Mouse (Mus musculus) stomach, embryonic 14.5 days (tissue): ENCODE results near the gene Adarb2. TPM values are rescaled to one million over a fixed set of nuclear protein-coding genes. Genes with fewer than 3 reads are reported as not detected.

ENCODE experiments used
- ATAC-seq: fragments of 200-750 bp; cut with Nextera tagmentation; 2 replicates; pipeline ENCODE4 v1.8.0; 2017; ENCODE audit warnings: low read depth, moderate TSS enrichment; ENCODE audit not compliant: insufficient number of reproducible peaks, insufficient read depth, low FRiP score
- H3K27ac ChIP-seq: fragments of 300-500 bp; sonication (generic); 2 replicates; pipeline ENCODE4 v1.5.1; 2014; ENCODE audit warnings: mild to moderate bottlenecking, low read length, moderate library complexity, mixed read lengths
- H3K27me3 ChIP-seq: fragments of 300-500 bp; sonication (generic); 2 replicates; pipeline ENCODE4 v1.6.1; 2014; ENCODE audit warnings: low read length, control low read depth, mixed read lengths; ENCODE audit not compliant: control insufficient read depth, insufficient read depth
- H3K36me3 ChIP-seq: fragments of 300-500 bp; sonication (generic); 2 replicates; pipeline ENCODE4 v1.6.1; 2014; ENCODE audit warnings: mild to moderate bottlenecking, control low read depth, low read length, moderate library complexity, mixed read lengths; ENCODE audit not compliant: control insufficient read depth, insufficient read depth
- H3K4me1 ChIP-seq: fragments of 300-500 bp; sonication (generic); 2 replicates; pipeline ENCODE4 v1.6.1; 2014; ENCODE audit warnings: low read length, control low read depth, mixed read lengths; ENCODE audit not compliant: control insufficient read depth, insufficient read depth
- H3K4me2 ChIP-seq: fragments of 300-500 bp; sonication (generic); replicated peaks from 2 replicates; pipeline ENCODE4 v1.6.1; 2014; ENCODE audit warnings: low read depth, low read length, control low read depth
- H3K4me3 ChIP-seq: fragments of 300-500 bp; sonication (generic); 2 replicates; pipeline ENCODE4 v1.5.1; 2014; ENCODE audit warnings: low read depth, low read length, control low read depth
- H3K9ac ChIP-seq: fragments of 300-500 bp; sonication (generic); replicated peaks from 2 replicates; pipeline ENCODE4 v1.6.1; 2014; ENCODE audit warnings: low read depth, mild to moderate bottlenecking, control low read depth, low read length, moderate library complexity, mixed read lengths
- H3K9me3 ChIP-seq: fragments of 300-500 bp; sonication (generic); 2 replicates; pipeline ENCODE4 v1.6.1; 2016; ENCODE audit warnings: low read depth, low read length, control low read depth; ENCODE audit not compliant: control insufficient read depth
- WGBS: fragments of 180-500 bp; shearing (Covaris S2); extraction: QIAGEN DNeasy Blood & Tissue Kit; methylation state at CpG from one replicate; pipeline ENCODE4 v1.1.7; 2014; 5-methylcytosine and 5-hydroxymethylcytosine counted together
- polyA plus RNA-seq: library from polyadenylated mRNA; unstranded; fragments of >200 nt; fragmentation: Nextera tagmentation; extraction: Ambion mirVana; gene quantifications from 2 replicates; pipeline ENCODE4 v1.2.1, GENCODE M21; 2014

Gene Adarb2
- polyA plus RNA-seq, 1 experiment from 2014 or later = 1.3 TPM

- H3K9ac ChIP-seq = no peak overlapping the region
- no peak for ATAC-seq
- 67% methylated on average over 5 of the region's 5 CpGs for WGBS
- H3K4me3 ChIP-seq = no peak overlapping the region
- no peak overlapping the region for H3K4me2 ChIP-seq
- no peaks in the 10 kb centered on the region for H3K9me3 ChIP-seq
- no peaks in the 10 kb centered on the region for H3K27me3 ChIP-seq
- no peak overlapping the region for H3K27ac ChIP-seq
- H3K4me1 ChIP-seq = no peaks in the 10 kb centered on the region
- H3K36me3 ChIP-seq = no peaks in the 10 kb centered on the region
These were observed 534.6 kb downstream of the Adarb2 start for GRCm38 (mm10) chr13:8737139-8737865.

DNA sequence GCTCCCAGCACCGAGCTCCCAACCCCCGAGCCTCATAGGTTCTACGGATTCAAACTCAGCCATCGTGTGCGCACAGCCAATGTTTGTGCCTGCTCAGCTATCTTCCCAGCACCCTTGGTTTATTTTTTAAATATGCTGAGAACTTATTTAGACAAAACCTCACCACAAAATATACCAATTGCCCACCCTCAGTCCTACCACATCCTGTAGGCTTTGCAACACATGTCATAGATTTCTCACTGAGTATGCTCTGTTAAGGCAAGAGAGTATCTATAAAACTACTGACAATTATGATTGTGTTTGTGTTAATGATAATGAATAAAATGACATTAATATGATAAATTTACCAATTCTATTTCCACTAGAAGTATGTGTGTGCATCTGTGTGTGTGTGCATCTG is 540.1 kb downstream of the Adarb2 start:
- Histone ChIP-seq H3K4me1 (no peaks in the 10 kb centered on the region), H3K9ac (no peak overlapping the region), H3K27me3 (no peaks in the 10 kb centered on the region), H3K4me3 (no peak overlapping the region), H3K36me3 (no peaks in the 10 kb centered on the region), H3K4me2 (no peak overlapping the region), H3K9me3 (no peaks in the 10 kb centered on the region), H3K27ac (no peak overlapping the region)
- ATAC-seq = no peak
- WGBS = 88% methylated on average over 5 of the region's 5 CpGs

GRCm38 (mm10) chr13:8744565-8744964 is 541.9 kb downstream of the Adarb2 start:
- no peaks in the 10 kb centered on the region for H3K27me3 ChIP-seq
- ATAC-seq = no peak
- 59% methylated on average over 3 of the region's 3 CpGs for WGBS

GRCm38 (mm10) chr13:8745596-8745995 is 542.9 kb downstream of the Adarb2 start:
- ATAC-seq = no peak
- 57% methylated on average over 4 of the region's 4 CpGs for WGBS

More at GRCm38 (mm10) chr13:8744565-8744964, 541.9 kb downstream of the Adarb2 start:
- H3K4me3 ChIP-seq = no peak overlapping the region
- H3K36me3 ChIP-seq = no peaks in the 10 kb centered on the region
- H3K4me2 ChIP-seq = no peak overlapping the region
- H3K27ac ChIP-seq = no peak overlapping the region
- no peaks in the 10 kb centered on the region for H3K4me1 ChIP-seq
- no peak overlapping the region for H3K9ac ChIP-seq
- no peaks in the 10 kb centered on the region for H3K9me3 ChIP-seq

DNA sequence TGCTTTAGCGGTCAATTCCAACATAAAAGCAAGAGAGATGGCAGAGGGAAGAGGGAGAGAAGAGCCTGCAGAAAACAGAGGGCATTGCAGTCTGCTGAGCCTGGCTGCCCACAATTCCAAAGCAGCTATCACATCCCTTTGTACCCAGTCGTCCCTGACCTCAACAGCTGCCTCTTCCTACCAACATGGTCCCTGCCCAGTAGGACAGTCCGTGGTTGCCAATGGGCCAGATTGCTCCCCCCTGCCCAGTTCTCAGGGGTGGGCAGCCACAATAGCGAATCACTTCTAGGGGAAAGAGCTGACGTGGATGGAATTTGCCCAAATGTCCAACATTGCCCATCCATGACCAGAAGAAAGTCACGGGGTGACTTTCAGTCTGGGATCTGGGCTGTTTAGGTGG is 546.8 kb downstream of the Adarb2 start:
- 86% methylated on average over 6 of the region's 6 CpGs for WGBS
- H3K36me3 ChIP-seq = no peaks in the 10 kb centered on the region
- no peak for ATAC-seq

More at GRCm38 (mm10) chr13:8745596-8745995, 542.9 kb downstream of the Adarb2 start:
- no peak overlapping the region for H3K4me3 ChIP-seq
- no peaks in the 10 kb centered on the region for H3K36me3 ChIP-seq
- H3K4me2 ChIP-seq = no peak overlapping the region
- no peaks in the 10 kb centered on the region for H3K4me1 ChIP-seq
- H3K9me3 ChIP-seq = no peaks in the 10 kb centered on the region
- no peak overlapping the region for H3K9ac ChIP-seq
- no peak overlapping the region for H3K27ac ChIP-seq
- H3K27me3 ChIP-seq = no peaks in the 10 kb centered on the region

DNA sequence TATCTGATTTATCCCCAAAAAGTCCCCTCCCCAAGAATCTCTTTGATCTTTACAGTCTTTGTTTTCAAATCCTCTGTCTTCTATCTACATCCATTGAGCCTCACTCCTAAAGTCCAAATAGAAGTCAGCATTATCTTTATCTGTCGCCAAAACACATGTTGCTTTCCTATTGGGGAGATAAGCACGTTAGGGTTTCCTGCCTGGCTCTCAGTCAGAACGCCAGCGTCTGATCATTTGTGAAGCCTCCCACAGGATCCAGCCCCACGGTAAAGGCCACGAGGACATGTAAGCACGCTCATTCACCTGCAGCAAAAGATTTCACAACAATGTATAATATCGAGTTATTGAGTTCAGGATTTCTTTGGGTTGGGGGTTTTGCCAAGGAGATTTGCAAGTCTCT is 558.3 kb downstream of the Adarb2 start:
- H3K27me3 ChIP-seq = no peaks in the 10 kb centered on the region
- H3K9me3 ChIP-seq = no peaks in the 10 kb centered on the region
- no peak overlapping the region for H3K4me3 ChIP-seq
- WGBS = 49% methylated on average over 8 of the region's 8 CpGs
- H3K9ac ChIP-seq = no peak overlapping the region
- no peak overlapping the region for H3K4me2 ChIP-seq
- no peaks in the 10 kb centered on the region for H3K4me1 ChIP-seq
- ATAC-seq = no peak
- H3K36me3 ChIP-seq = no peaks in the 10 kb centered on the region
- no peak overlapping the region for H3K27ac ChIP-seq

More for the DNA sequence above, 546.8 kb downstream of the Adarb2 start:
- no peak overlapping the region for H3K4me2 ChIP-seq
- no peaks in the 10 kb centered on the region for H3K4me1 ChIP-seq
- H3K27ac ChIP-seq = no peak overlapping the region
- H3K4me3 ChIP-seq = no peak overlapping the region
- no peak overlapping the region for H3K9ac ChIP-seq
- no peaks in the 10 kb centered on the region; the same call in 1 of the 2 replicates for H3K9me3 ChIP-seq
- H3K27me3 ChIP-seq = no peaks in the 10 kb centered on the region

DNA sequence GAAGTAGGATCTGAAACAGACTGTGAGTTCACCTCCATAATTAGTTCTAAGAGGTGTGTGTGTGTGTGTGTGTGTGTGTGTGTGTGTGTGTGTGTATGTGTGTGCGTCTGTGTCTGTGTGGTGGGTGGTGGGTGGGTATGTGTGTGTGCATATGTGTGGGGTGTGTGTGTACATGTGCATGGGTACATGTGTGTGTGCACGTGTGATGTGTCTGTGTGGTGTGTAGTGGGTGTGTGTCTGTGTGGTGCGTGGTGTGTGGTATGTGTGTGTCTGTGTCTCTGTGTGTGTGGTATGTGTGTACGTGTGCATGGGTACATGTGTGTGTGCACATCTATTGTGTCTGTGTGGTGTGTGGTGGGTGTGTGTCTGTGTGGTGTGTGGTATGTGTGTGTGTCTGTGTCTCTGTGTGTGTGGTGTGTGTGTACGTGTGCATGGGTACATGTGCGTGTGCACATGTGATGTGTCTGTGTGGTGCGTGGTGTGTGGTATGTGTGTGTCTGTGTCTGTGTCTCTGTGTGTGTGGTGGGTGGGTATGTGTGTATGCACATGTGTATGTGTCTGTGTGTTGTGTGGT is 567.1 kb downstream of the Adarb2 start:
- Histone ChIP-seq H3K4me3 (no peak overlapping the region), H3K27me3 (no peaks in the 10 kb centered on the region), H3K27ac (no peak overlapping the region), H3K36me3 (no peaks in the 10 kb centered on the region), H3K9me3 (no peaks in the 10 kb centered on the region), H3K4me2 (no peak overlapping the region), H3K4me1 (no peaks in the 10 kb centered on the region), H3K9ac (no peak overlapping the region)
- WGBS = 96% methylated on average over 7 of the region's 7 CpGs
- ATAC-seq = no peak

DNA sequence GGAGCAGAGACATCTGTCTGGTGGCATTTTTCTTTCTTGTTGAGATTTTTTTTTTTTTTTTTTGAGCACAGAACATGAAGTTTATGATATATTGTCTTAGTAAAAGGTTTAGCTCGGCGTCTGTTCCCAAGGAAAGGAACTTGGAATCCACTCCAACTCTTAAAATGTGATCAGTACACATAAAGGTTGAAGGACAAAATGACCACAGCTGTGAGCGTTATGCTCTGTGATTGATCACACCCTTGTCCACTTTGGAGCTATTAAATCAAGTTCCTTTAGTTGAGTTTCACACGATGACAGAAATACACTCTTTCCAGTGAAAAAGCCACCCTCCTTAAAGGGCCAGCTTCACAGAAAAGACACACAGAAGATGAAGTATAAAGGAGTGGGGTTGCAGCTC is 568.0 kb downstream of the Adarb2 start:
- no peak overlapping the region for H3K9ac ChIP-seq
- H3K36me3 ChIP-seq = no peaks in the 10 kb centered on the region
- no peaks in the 10 kb centered on the region for H3K4me1 ChIP-seq
- no peak for ATAC-seq
- H3K4me2 ChIP-seq = no peak overlapping the region
- H3K27me3 ChIP-seq = no peaks in the 10 kb centered on the region
- H3K9me3 ChIP-seq = no peaks in the 10 kb centered on the region
- H3K27ac ChIP-seq = no peak overlapping the region
- H3K4me3 ChIP-seq = no peak overlapping the region
- WGBS = 24% methylated on average over 4 of the region's 4 CpGs
